Mouse (Mus musculus): ENCODE measurements at regions not wholly inside any gene's neighbourhood (a gene's known extent, or its start where the extent isn't known, plus 50 kb on each side); places are given as distances from the start of the nearest gene placed in this dataset.
A peak's percentile ranks its signal among the peaks of the same experiment; 100 is the strongest.

DNA sequence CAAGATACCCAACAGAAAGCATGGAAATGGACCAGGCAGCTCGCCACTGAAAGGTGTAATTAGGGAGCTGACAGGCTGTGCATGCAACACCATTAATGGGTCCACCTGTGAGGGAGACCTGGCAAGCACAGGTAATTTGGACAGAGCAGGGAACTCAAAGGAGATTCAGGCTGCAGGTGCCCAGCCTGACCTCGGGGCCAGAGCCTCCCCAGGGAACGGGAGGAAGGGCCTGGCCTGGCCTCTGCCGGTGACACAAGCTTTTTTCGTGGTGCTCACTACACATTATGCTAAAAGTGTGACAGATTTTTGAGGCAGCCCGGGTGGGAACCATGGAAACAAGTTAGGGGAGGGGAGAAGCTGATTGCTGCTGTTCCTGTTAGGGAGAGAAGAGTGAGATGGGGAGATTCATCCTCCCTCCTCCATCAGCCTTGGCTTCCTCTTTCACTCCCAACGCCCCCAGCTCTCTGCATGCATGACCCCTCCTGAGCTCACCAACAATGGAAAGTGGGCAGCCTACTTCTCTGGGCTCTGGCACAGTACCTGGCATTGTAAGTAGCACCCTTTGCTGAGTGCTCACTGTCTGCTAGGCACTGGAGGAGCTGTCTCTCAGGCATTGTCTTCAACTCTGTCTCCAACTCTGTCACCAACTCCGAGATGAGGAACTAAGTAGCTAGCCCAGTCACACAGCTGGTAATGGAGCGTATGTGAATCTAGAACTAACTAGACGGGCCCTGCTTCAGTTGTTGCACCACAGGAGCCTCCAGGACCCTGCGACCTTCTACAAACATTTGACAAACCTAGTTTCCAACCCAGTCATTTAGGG is 218.9 kb upstream of the Nxpe4 start:
- H3K9ac ChIP-seq (replicated peaks; ENCODE audit: low read length) = no peak overlapping the region
- no peak overlapping the region for H3K4me3 ChIP-seq (ENCODE audit: low read length)
- no peak for TF ChIP-seq CTCF (IDR thresholded peaks at IDR 0.05; ENCODE audit: low read depth)
- no peaks in the 10 kb centered on the region for H3K36me3 ChIP-seq (ENCODE audit: insufficient read depth, low read length)
- H3K4me2 ChIP-seq (ENCODE audit: low read depth, low read length) = no peak overlapping the region
- H3K27me3 ChIP-seq (ENCODE audit: insufficient read depth, low read length) = no peaks in the 10 kb centered on the region
- ATAC-seq = peak; percentile 79
- H3K4me1 ChIP-seq (ENCODE audit: insufficient read depth, low read length) = peaks cover 6% of the 10 kb centered on the region; the same call in 1 of the 2 replicates
- no peaks in the 10 kb centered on the region for H3K9me3 ChIP-seq (ENCODE audit: low read length)
- H3K27ac ChIP-seq = no peak overlapping the region
- 25% methylated on average over 11 of the region's 11 CpGs for WGBS
- peak; percentile 62 for DNase-seq (ENCODE audit: low spot score)

GRCm38 (mm10) chr9:47946226-47946625 is 215.6 kb upstream of the Nxpe4 start:
- ATAC-seq (no peak), DNase-seq (ENCODE audit: low spot score) (no peak)
- Histone ChIP-seq H3K4me2 (ENCODE audit: low read depth, low read length) (no peak overlapping the region), H3K4me1 (ENCODE audit: insufficient read depth, low read length) (peaks cover 6% of the 10 kb centered on the region; the same call in 1 of the 2 replicates), H3K9me3 (ENCODE audit: low read length) (no peaks in the 10 kb centered on the region), H3K9ac (replicated peaks; ENCODE audit: low read length) (no peak overlapping the region), H3K36me3 (ENCODE audit: insufficient read depth, low read length) (no peaks in the 10 kb centered on the region), H3K27me3 (ENCODE audit: insufficient read depth, low read length) (no peaks in the 10 kb centered on the region), H3K27ac (no peak overlapping the region), H3K4me3 (ENCODE audit: low read length) (no peak overlapping the region)
- no peak for TF ChIP-seq CTCF (IDR thresholded peaks at IDR 0.05; ENCODE audit: low read depth)
- 76% methylated on average over 7 of the region's 7 CpGs for WGBS

DNA sequence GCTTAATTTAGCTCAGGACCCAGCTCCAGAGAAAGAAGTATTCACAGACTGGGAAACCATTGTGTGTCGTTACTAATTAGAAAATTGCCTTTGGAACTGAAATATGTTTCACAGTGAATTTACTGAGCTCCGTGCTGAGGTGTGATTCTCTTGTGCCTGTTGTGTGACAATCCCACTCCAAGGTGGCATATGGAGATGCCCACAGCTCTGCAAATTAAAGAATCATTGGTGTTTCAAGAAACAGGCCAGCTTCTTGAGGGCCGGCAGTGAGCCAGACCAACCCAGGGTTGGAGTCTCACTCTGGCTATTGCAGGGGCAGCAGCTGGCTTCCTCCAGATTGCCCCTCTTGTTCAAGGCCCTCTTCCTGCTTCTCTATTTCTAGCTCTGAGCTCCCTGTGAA is 203.9 kb upstream of the Nxpe4 start:
- DNase-seq (ENCODE audit: low spot score) (no peak), ATAC-seq (no peak)
- no peaks in the 10 kb centered on the region for H3K27me3 ChIP-seq (ENCODE audit: insufficient read depth, low read length)
- H3K4me1 ChIP-seq (ENCODE audit: insufficient read depth, low read length) = no peaks in the 10 kb centered on the region
- no peak for TF ChIP-seq CTCF (IDR thresholded peaks at IDR 0.05; ENCODE audit: low read depth)
- no peaks in the 10 kb centered on the region for H3K36me3 ChIP-seq (ENCODE audit: insufficient read depth, low read length)
- no peak overlapping the region for H3K9ac ChIP-seq (replicated peaks; ENCODE audit: low read length)
- no peak overlapping the region for H3K4me2 ChIP-seq (ENCODE audit: low read depth, low read length)
- H3K9me3 ChIP-seq (ENCODE audit: low read length) = peaks cover 3% of the 10 kb centered on the region; the same call in 1 of the 2 replicates
- H3K4me3 ChIP-seq (ENCODE audit: low read length) = no peak overlapping the region
- WGBS = 68% methylated on average over 3 of the region's 3 CpGs
- no peak overlapping the region for H3K27ac ChIP-seq

DNA sequence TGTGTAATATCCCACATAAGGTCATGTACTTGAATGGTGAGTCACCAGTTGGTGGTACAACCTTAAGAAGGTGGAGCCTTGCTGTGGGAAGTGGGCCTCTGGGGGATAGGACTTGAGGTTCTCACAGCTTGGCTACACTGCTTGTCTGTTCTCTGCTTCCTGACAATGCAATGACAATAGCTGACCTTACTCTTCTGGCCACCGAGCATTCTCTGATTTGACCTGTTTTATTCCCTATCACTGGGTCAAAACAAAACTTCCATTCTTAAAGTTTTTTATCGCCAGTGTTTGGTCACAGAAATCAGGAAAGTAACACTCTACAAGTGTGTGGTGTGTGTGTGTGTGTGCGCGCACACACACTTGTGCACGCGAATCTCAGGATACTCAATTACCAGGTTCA is 203.0 kb upstream of the Nxpe4 start:
- WGBS = 86% methylated on average over 6 of the region's 6 CpGs
- Histone ChIP-seq H3K27ac (no peak overlapping the region), H3K9ac (replicated peaks; ENCODE audit: low read length) (no peak overlapping the region), H3K27me3 (ENCODE audit: insufficient read depth, low read length) (no peaks in the 10 kb centered on the region), H3K4me3 (ENCODE audit: low read length) (no peak overlapping the region), H3K4me2 (ENCODE audit: low read depth, low read length) (no peak overlapping the region), H3K36me3 (ENCODE audit: insufficient read depth, low read length) (no peaks in the 10 kb centered on the region), H3K4me1 (ENCODE audit: insufficient read depth, low read length) (no peaks in the 10 kb centered on the region), H3K9me3 (ENCODE audit: low read length) (peaks cover 3% of the 10 kb centered on the region; the same call in 1 of the 2 replicates)
- ATAC-seq (no peak), DNase-seq (ENCODE audit: low spot score) (no peak)
- no peak for TF ChIP-seq CTCF (IDR thresholded peaks at IDR 0.05; ENCODE audit: low read depth)

DNA sequence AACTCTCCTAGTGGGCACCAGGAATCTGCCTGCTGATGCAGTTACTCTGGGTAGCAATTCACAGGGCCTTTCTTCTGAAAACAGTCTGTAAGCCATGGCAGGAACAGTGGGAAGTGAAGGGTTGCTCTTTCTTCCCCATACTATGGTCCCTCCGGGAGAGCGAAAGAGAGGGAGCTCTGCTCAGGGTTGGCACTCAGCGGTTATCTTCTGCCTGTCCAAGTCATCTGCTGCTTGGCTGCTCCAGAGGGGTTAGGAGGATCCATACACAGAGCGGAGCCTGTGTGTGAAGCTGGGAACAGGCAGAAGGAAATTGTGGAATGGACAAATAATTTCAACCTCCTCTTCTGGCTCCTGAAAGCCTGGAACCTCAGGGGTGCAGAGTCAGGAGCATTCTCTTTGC is 200.6 kb upstream of the Nxpe4 start:
- TF ChIP-seq CTCF (IDR thresholded peaks at IDR 0.05; ENCODE audit: low read depth) = no peak
- DNase-seq (ENCODE audit: low spot score) (no peak), ATAC-seq (no peak)
- Histone ChIP-seq H3K9me3 (ENCODE audit: low read length) (no peaks in the 10 kb centered on the region), H3K4me3 (ENCODE audit: low read length) (no peak overlapping the region), H3K36me3 (ENCODE audit: insufficient read depth, low read length) (no peaks in the 10 kb centered on the region), H3K9ac (replicated peaks; ENCODE audit: low read length) (no peak overlapping the region), H3K4me1 (ENCODE audit: insufficient read depth, low read length) (no peaks in the 10 kb centered on the region), H3K27ac (no peak overlapping the region), H3K27me3 (ENCODE audit: insufficient read depth, low read length) (no peaks in the 10 kb centered on the region), H3K4me2 (ENCODE audit: low read depth, low read length) (no peak overlapping the region)
- 78% methylated on average over 4 of the region's 4 CpGs for WGBS

- Histone ChIP-seq H3K4me3 (ENCODE audit: low read length) (no peak overlapping the region), H3K4me1 (ENCODE audit: insufficient read depth, low read length) (no peaks in the 10 kb centered on the region), H3K9me3 (ENCODE audit: low read length) (no peaks in the 10 kb centered on the region), H3K36me3 (ENCODE audit: insufficient read depth, low read length) (no peaks in the 10 kb centered on the region), H3K27ac (no peak overlapping the region), H3K27me3 (ENCODE audit: insufficient read depth, low read length) (no peaks in the 10 kb centered on the region), H3K9ac (replicated peaks; ENCODE audit: low read length) (no peak overlapping the region), H3K4me2 (ENCODE audit: low read depth, low read length) (no peak overlapping the region)
- ATAC-seq = no peak
- no peak for TF ChIP-seq CTCF (IDR thresholded peaks at IDR 0.05; ENCODE audit: low read depth)
- DNase-seq (ENCODE audit: low spot score) = no peak
- 58% methylated on average over 4 of the region's 4 CpGs for WGBS
These were observed 199.7 kb upstream of the Nxpe4 start for GRCm38 (mm10) chr9:47962161-47962560.

- Histone ChIP-seq H3K4me1 (ENCODE audit: insufficient read depth, low read length) (no peaks in the 10 kb centered on the region), H3K9me3 (ENCODE audit: low read length) (no peaks in the 10 kb centered on the region), H3K27me3 (ENCODE audit: insufficient read depth, low read length) (no peaks in the 10 kb centered on the region), H3K36me3 (ENCODE audit: insufficient read depth, low read length) (no peaks in the 10 kb centered on the region), H3K27ac (no peak overlapping the region), H3K4me3 (ENCODE audit: low read length) (no peak overlapping the region), H3K4me2 (ENCODE audit: low read depth, low read length) (no peak overlapping the region), H3K9ac (replicated peaks; ENCODE audit: low read length) (no peak overlapping the region)
- DNase-seq (ENCODE audit: low spot score) = no peak
- WGBS = 57% methylated on average over 4 of the region's 4 CpGs
- TF ChIP-seq CTCF (IDR thresholded peaks at IDR 0.05; ENCODE audit: low read depth) = no peak
- no peak for ATAC-seq
These were observed 199.2 kb upstream of the Nxpe4 start for GRCm38 (mm10) chr9:47962589-47962988.

Measured in hindbrain, postnatal 0 days (tissue).